Mouse (Mus musculus) hindbrain, embryonic 10.5 days (tissue): Measurements from ENCODE around the gene Smim17. TPM values are rescaled to one million over a fixed set of nuclear protein-coding genes. Genes with fewer than 3 reads are reported as not detected.
A peak's percentile ranks its signal among the peaks of the same experiment; 100 is the strongest.

ENCODE experiments used
- DNase-seq: peaks from one replicate; pipeline ENCODE4 v3.0.0-alpha.2; 2017; ENCODE audit warnings: low spot score
- H3K27ac ChIP-seq: fragments of 300-500 bp; sonication (generic); 2 replicates; pipeline ENCODE4 v1.5.1; 2016; ENCODE audit warnings: mild to moderate bottlenecking, moderate library complexity
- H3K27me3 ChIP-seq: fragments of 300-500 bp; sonication (generic); 2 replicates; pipeline ENCODE4 v1.6.1; 2016; ENCODE audit warnings: mild to moderate bottlenecking; ENCODE audit not compliant: poor library complexity, insufficient read depth, severe bottlenecking
- H3K36me3 ChIP-seq: fragments of 300-500 bp; sonication (generic); 2 replicates; pipeline ENCODE4 v1.6.1; 2016; ENCODE audit warnings: mild to moderate bottlenecking, moderate library complexity
- H3K4me1 ChIP-seq: fragments of 300-500 bp; sonication (generic); replicated peaks from 2 replicates; pipeline ENCODE4 v1.6.1; 2016; ENCODE audit warnings: mild to moderate bottlenecking
- H3K4me3 ChIP-seq: fragments of 300-500 bp; sonication (generic); 2 replicates; pipeline ENCODE4 v1.5.1; 2016; ENCODE audit warnings: mild to moderate bottlenecking, moderate library complexity
- H3K9me3 ChIP-seq: fragments of 300-500 bp; sonication (generic); 2 replicates; pipeline ENCODE4 v1.6.1; 2016; ENCODE audit warnings: mild to moderate bottlenecking, moderate library complexity
- WGBS: fragments of 180-500 bp; shearing (Covaris S2); methylation state at CpG from one replicate; pipeline ENCODE4 v1.1.7; 2016; 5-methylcytosine and 5-hydroxymethylcytosine counted together
- polyA plus RNA-seq: library from polyadenylated mRNA; unstranded; fragments of >200 nt; fragmentation: Nextera tagmentation; extraction: Ambion mirVana; gene quantifications from 2 replicates; pipeline ENCODE4 v1.2.1, GENCODE M21; 2016

Smim17 gene
- polyA plus RNA-seq, 1 experiment from 2014 or later, result 1.2 TPM

- WGBS, result 87% methylated on average over 8 of the region's 8 CpGs
- Histone ChIP-seq H3K4me3 (no peak overlapping the region), H3K27ac (no peak overlapping the region), H3K36me3 (peaks cover 6% of the 10 kb centered on the region; the same call in 1 of the 2 replicates), H3K4me1 (peaks cover 11% of the 10 kb centered on the region), H3K27me3 (no peaks in the 10 kb centered on the region), H3K9me3 (no peaks in the 10 kb centered on the region)
- no peak for DNase-seq
Observed at GRCm38 (mm10) chr7:6378441-6378840, 20.1 kb upstream of the Smim17 start.

GRCm38 (mm10) chr7:6381431-6381830, 17.1 kb upstream of the Smim17 start:
- WGBS, result 76% methylated on average over 2 of the region's 2 CpGs
- no peaks in the 10 kb centered on the region for H3K9me3 ChIP-seq
- no peaks in the 10 kb centered on the region for H3K27me3 ChIP-seq
- DNase-seq, result no peak
- peaks cover 6% of the 10 kb centered on the region; the same call in 1 of the 2 replicates for H3K36me3 ChIP-seq
- peaks cover 19% of the 10 kb centered on the region for H3K4me1 ChIP-seq
- H3K27ac ChIP-seq, result no peak overlapping the region
- no peak overlapping the region for H3K4me3 ChIP-seq

GRCm38 (mm10) chr7:6383044-6383455, 15.5 kb upstream of the Smim17 start, which contains the start of gene Zfp28:
TSS of gene Zfp28 (plus strand) at chr7:6383295.
- Histone ChIP-seq H3K27ac (peak within 1 kb of the TSS; percentile 86), H3K9me3 (peaks cover 2% of the 10 kb centered on the region; the same call in 1 of the 2 replicates), H3K27me3 (no peaks in the 10 kb centered on the region), H3K4me1 (peaks cover 19% of the 10 kb centered on the region), H3K36me3 (peaks cover 20% of the 10 kb centered on the region), H3K4me3 (peak within 1 kb of the TSS; percentile 70)
- WGBS, result under 1% methylated on average over 28 of the region's 28 CpGs
- DNase-seq, result peak; percentile 98

GRCm38 (mm10) chr7:6384011-6384410, 14.5 kb upstream of the Smim17 start:
- WGBS, result 78% methylated on average over 8 of the region's 8 CpGs

GRCm38 (mm10) chr7:6386995-6387394, 11.5 kb upstream of the Smim17 start:
- H3K9me3 ChIP-seq, result peaks cover 2% of the 10 kb centered on the region; the same call in 1 of the 2 replicates
- peaks cover 48% of the 10 kb centered on the region for H3K36me3 ChIP-seq
- H3K4me3 ChIP-seq, result no peak overlapping the region
- WGBS, result 95% methylated on average over 8 of the region's 8 CpGs
- H3K27ac ChIP-seq, result no peak overlapping the region
- no peaks in the 10 kb centered on the region for H3K27me3 ChIP-seq
- H3K4me1 ChIP-seq, result peaks cover 19% of the 10 kb centered on the region
- no peak for DNase-seq

More at GRCm38 (mm10) chr7:6384011-6384410, 14.5 kb upstream of the Smim17 start:
- H3K27me3 ChIP-seq, result no peaks in the 10 kb centered on the region
- H3K36me3 ChIP-seq, result peaks cover 18% of the 10 kb centered on the region
- DNase-seq, result no peak
- peaks cover 19% of the 10 kb centered on the region for H3K4me1 ChIP-seq
- H3K27ac ChIP-seq, result peak overlapping the region; percentile 86; the same call in 1 of the 2 replicates
- H3K4me3 ChIP-seq, result peak overlapping the region; percentile 70
- peaks cover 2% of the 10 kb centered on the region; the same call in 1 of the 2 replicates for H3K9me3 ChIP-seq

GRCm38 (mm10) chr7:6388971-6389370, 9.5 kb upstream of the Smim17 start:
- Histone ChIP-seq H3K36me3 (peaks cover 67% of the 10 kb centered on the region), H3K4me1 (peaks cover 3% of the 10 kb centered on the region), H3K27me3 (no peaks in the 10 kb centered on the region), H3K4me3 (no peak overlapping the region), H3K27ac (no peak overlapping the region), H3K9me3 (peaks cover 10% of the 10 kb centered on the region; the same call in 1 of the 2 replicates)
- DNase-seq, result no peak
- 83% methylated on average over 5 of the region's 5 CpGs for WGBS

GRCm38 (mm10) chr7:6389449-6389848, 9.1 kb upstream of the Smim17 start:
- H3K4me3 ChIP-seq, result no peak overlapping the region
- no peak overlapping the region for H3K27ac ChIP-seq
- H3K27me3 ChIP-seq, result no peaks in the 10 kb centered on the region
- H3K9me3 ChIP-seq, result peaks cover 13% of the 10 kb centered on the region; the same call in 1 of the 2 replicates
- no peak for DNase-seq
- H3K4me1 ChIP-seq, result no peaks in the 10 kb centered on the region
- H3K36me3 ChIP-seq, result peaks cover 72% of the 10 kb centered on the region
- 76% methylated on average over 5 of the region's 5 CpGs for WGBS

- Histone ChIP-seq H3K4me3 (no peak within 1 kb of the TSS), H3K9me3 (no peaks in the 10 kb centered on the region; the same call in 1 of the 2 replicates), H3K27ac (no peak within 1 kb of the TSS), H3K36me3 (no peaks in the 10 kb centered on the region), H3K4me1 (peaks cover 2% of the 10 kb centered on the region; the same call in 1 of the 2 replicates), H3K27me3 (no peaks in the 10 kb centered on the region)
- 2% methylated on average over 17 of the region's 17 CpGs for WGBS
- DNase-seq, result peak; percentile 90
Observed at GRCm38 (mm10) chr7:6410043-6410442, 11.5 kb downstream of the Smim17 start, which contains the start of gene Gm20715. TSS of gene Gm20715 (plus strand) at chr7:6410277.

- Histone ChIP-seq H3K4me3 (peak overlapping the region; percentile 41), H3K9me3 (no peaks in the 10 kb centered on the region), H3K36me3 (no peaks in the 10 kb centered on the region), H3K27ac (no peak overlapping the region), H3K27me3 (no peaks in the 10 kb centered on the region), H3K4me1 (peaks cover 4% of the 10 kb centered on the region; the same call in 1 of the 2 replicates)
- 10% methylated on average over 21 of the region's 22 CpGs for WGBS
- no peak for DNase-seq
Observed at GRCm38 (mm10) chr7:6414626-6415441, 16.3 kb downstream of the Smim17 start.

- Histone ChIP-seq H3K9me3 (no peaks in the 10 kb centered on the region), H3K36me3 (no peaks in the 10 kb centered on the region), H3K27ac (no peak overlapping the region), H3K4me1 (peaks cover 4% of the 10 kb centered on the region; the same call in 1 of the 2 replicates), H3K4me3 (peak overlapping the region; percentile 41), H3K27me3 (no peaks in the 10 kb centered on the region)
- WGBS, result 20% methylated on average over 8 of the region's 8 CpGs
- no peak for DNase-seq
Observed at GRCm38 (mm10) chr7:6415442-6415787, 16.9 kb downstream of the Smim17 start.

- no peaks in the 10 kb centered on the region for H3K36me3 ChIP-seq
Observed at GRCm38 (mm10) chr7:6419894-6420293, 21.4 kb downstream of the Smim17 start.

GRCm38 (mm10) chr7:6429381-6429780, 30.9 kb downstream of the Smim17 start:
- Histone ChIP-seq H3K27ac (no peak overlapping the region), H3K4me3 (no peak overlapping the region), H3K4me1 (no peaks in the 10 kb centered on the region), H3K36me3 (no peaks in the 10 kb centered on the region), H3K9me3 (peaks cover 17% of the 10 kb centered on the region), H3K27me3 (no peaks in the 10 kb centered on the region)
- 84% methylated on average over 3 of the region's 3 CpGs for WGBS
- DNase-seq, result no peak

More at GRCm38 (mm10) chr7:6419894-6420293, 21.4 kb downstream of the Smim17 start:
- DNase-seq, result no peak
- Histone ChIP-seq H3K4me3 (no peak overlapping the region), H3K27me3 (no peaks in the 10 kb centered on the region), H3K4me1 (peaks cover 3% of the 10 kb centered on the region; the same call in 1 of the 2 replicates), H3K27ac (no peak overlapping the region), H3K9me3 (peaks cover 10% of the 10 kb centered on the region; the same call in 1 of the 2 replicates)
- WGBS, result 78% methylated on average over 6 of the region's 6 CpGs

- Histone ChIP-seq H3K4me3 (no peak overlapping the region), H3K27ac (no peak overlapping the region), H3K27me3 (no peaks in the 10 kb centered on the region), H3K36me3 (no peaks in the 10 kb centered on the region), H3K9me3 (peaks cover 13% of the 10 kb centered on the region), H3K4me1 (peaks cover 7% of the 10 kb centered on the region)
- 46% methylated on average over 2 of the region's 2 CpGs for WGBS
- peak; percentile 29 for DNase-seq
Observed at GRCm38 (mm10) chr7:6430342-6430741, 31.8 kb downstream of the Smim17 start.
